Mouse (Mus musculus) heart, embryonic 11.5 days (tissue): ENCODE measurements at regions not wholly inside any gene's neighbourhood (a gene's known extent, or its start where the extent isn't known, plus 50 kb on each side); places are given as distances from the start of the nearest gene placed in this dataset.

ENCODE experiments used
- ATAC-seq: fragments of 200-750 bp; cut with Nextera tagmentation; replicated peaks from 2 replicates; pipeline ENCODE4 v1.8.0; 2017; ENCODE audit warnings: moderate library complexity; ENCODE audit not compliant: insufficient number of reproducible peaks, low FRiP score, low TSS enrichment
- H3K27ac ChIP-seq: fragments of 300-500 bp; sonication (generic); 2 replicates; pipeline ENCODE4 v1.5.1; 2014; ENCODE audit warnings: mild to moderate bottlenecking, low read depth, low read length
- H3K27me3 ChIP-seq: fragments of 300-500 bp; sonication (generic); 2 replicates; pipeline ENCODE4 v1.6.1; 2014; ENCODE audit warnings: mild to moderate bottlenecking, low read length, mixed read lengths; ENCODE audit not compliant: control insufficient read depth, insufficient read depth
- H3K36me3 ChIP-seq: fragments of 300-500 bp; sonication (generic); 2 replicates; pipeline ENCODE4 v1.6.1; 2014; ENCODE audit warnings: mild to moderate bottlenecking, low read length, moderate library complexity, mixed read lengths; ENCODE audit not compliant: control insufficient read depth, insufficient read depth
- H3K4me1 ChIP-seq: fragments of 300-500 bp; sonication (generic); 2 replicates; pipeline ENCODE4 v1.6.1; 2014; ENCODE audit warnings: low read length; ENCODE audit not compliant: control insufficient read depth, insufficient read depth
- H3K4me2 ChIP-seq: fragments of 300-500 bp; sonication (generic); 2 replicates; pipeline ENCODE4 v1.6.1; 2014; ENCODE audit warnings: mild to moderate bottlenecking, moderate library complexity
- H3K4me3 ChIP-seq: fragments of 300-500 bp; sonication (generic); 2 replicates; pipeline ENCODE4 v1.5.1; 2014; ENCODE audit warnings: low read depth, low read length
- H3K9ac ChIP-seq: fragments of 300-500 bp; sonication (generic); 2 replicates; pipeline ENCODE4 v1.6.1; 2014; ENCODE audit warnings: mild to moderate bottlenecking, low read depth, low read length, moderate library complexity
- H3K9me3 ChIP-seq: fragments of 300-500 bp; sonication (generic); replicated peaks from 2 replicates; pipeline ENCODE4 v1.6.1; 2016; ENCODE audit warnings: low read length; ENCODE audit not compliant: control insufficient read depth
- WGBS: fragments of 180-500 bp; shearing (Covaris S2); extraction: QIAGEN DNeasy Blood & Tissue Kit; methylation state at CpG from one replicate; pipeline ENCODE4 v1.1.7; 2014; ENCODE audit not compliant: insufficient replicate concordance; 5-methylcytosine and 5-hydroxymethylcytosine counted together

DNA sequence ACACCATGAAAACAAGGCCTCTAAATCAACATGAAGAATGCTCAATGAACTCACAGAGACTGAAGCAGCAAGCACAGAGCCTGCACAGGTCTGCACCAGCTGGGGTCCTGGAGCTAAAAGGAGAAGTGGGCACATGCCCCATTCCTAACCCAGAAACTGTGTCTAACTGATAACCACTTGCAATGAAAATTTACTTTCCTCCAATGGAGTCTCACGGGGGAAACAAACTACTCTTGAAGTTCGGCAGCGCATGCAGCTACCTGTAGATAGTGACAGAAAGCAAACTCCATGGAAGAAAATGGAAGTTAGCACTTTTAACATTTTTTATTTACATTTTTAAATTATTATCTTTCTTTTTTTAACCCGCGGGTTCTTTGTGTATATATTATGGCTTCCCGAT is 76.8 kb upstream of the Akap6 start:
- Histone ChIP-seq H3K4me1 (no peaks in the 10 kb centered on the region), H3K27me3 (no peaks in the 10 kb centered on the region), H3K27ac (no peak overlapping the region), H3K4me3 (no peak overlapping the region), H3K9ac (no peak overlapping the region), H3K4me2 (no peak overlapping the region), H3K36me3 (no peaks in the 10 kb centered on the region), H3K9me3 (no peaks in the 10 kb centered on the region)
- ATAC-seq: no peak
- 87% methylated on average over 6 of the region's 6 CpGs for WGBS

DNA sequence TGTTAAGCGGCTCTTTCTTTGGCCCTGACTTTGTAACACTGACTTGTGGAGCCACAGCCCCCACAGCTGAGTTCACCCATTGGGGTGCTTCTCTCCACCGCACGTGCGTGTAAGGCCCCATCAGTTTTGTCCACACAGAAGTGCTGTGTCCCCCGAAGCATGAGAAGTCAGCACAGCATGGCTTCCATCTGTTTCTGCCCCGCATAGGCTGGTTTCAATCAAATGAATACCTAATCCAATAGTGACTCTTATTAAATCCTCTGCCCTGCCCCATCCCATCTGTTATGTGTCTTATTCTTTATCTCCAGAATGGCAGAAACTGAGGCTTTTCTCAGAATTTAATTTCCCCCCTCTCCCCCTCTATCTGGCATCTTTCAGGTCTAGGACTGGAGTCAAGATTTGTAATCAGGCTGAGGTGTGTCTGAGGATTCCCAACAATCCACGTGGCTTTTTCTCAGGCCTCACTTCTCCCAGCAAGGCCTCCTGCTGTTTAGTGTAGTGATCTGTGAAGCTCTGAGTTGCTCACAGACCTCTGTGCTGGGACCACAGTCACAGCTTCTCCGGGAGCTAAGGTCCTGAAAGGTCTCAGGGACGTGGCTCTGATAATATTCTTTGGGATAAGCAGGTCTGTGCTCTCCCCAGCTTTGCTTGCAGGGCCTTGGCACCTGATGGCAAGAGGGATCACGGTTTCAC is 75.6 kb upstream of the Akap6 start:
- Histone ChIP-seq H3K9ac (no peak overlapping the region), H3K27me3 (no peaks in the 10 kb centered on the region), H3K36me3 (no peaks in the 10 kb centered on the region), H3K4me3 (no peak overlapping the region), H3K4me1 (no peaks in the 10 kb centered on the region), H3K9me3 (no peaks in the 10 kb centered on the region), H3K4me2 (no peak overlapping the region), H3K27ac (no peak overlapping the region)
- no peak for ATAC-seq
- 64% methylated on average over 10 of the region's 10 CpGs for WGBS

DNA sequence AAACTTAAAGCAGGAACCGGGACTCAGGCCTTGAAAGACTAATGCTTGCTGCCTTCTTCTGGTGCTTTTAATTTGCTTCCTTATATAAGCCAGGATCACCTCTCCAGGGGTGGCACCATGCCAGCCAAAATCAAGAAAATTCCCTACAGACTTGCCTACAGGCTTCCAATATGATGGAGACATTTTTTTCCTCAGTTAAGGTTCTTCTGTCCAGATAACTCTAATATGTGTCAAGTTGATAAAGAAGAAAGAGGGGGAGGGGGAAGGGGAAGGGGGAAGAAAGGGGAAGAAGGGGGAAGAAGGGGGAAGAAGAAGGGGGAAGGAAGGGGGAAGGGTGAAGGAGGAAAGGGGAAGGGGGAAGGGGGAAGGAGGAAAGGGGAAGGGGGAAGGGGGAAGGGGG is 74.3 kb upstream of the Akap6 start:
- Histone ChIP-seq H3K36me3 (no peaks in the 10 kb centered on the region), H3K27me3 (no peaks in the 10 kb centered on the region), H3K27ac (no peak overlapping the region), H3K4me3 (no peak overlapping the region), H3K9me3 (no peaks in the 10 kb centered on the region), H3K4me2 (no peak overlapping the region), H3K9ac (no peak overlapping the region), H3K4me1 (no peaks in the 10 kb centered on the region)
- no peak for ATAC-seq
- 62% methylated on average over 1 of the region's 1 CpGs for WGBS

DNA sequence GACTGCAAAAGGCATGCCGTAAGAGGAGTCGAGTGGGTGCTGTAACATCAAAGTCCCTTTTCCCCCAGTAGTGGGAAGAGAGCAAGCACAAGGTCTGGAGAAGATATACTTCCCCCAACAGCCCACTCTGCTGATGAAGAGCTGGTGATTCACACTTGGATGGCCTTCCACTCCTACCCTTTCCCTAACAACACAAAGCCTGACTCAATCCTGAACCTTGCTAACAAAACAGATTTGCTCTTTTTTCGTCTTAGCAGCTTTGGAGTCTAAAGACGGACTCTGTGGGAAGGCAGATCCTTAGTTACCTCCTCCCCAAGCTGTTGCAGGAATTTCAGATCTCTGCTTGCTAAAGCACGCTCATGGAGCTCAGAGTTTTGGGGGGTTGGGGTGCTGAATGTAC is 70.4 kb upstream of the Akap6 start:
- H3K4me1 ChIP-seq: no peaks in the 10 kb centered on the region
- H3K27me3 ChIP-seq: no peaks in the 10 kb centered on the region
- no peak overlapping the region for H3K4me3 ChIP-seq
- no peak overlapping the region for H3K4me2 ChIP-seq
- ATAC-seq: no peak
- no peaks in the 10 kb centered on the region for H3K9me3 ChIP-seq
- no peaks in the 10 kb centered on the region for H3K36me3 ChIP-seq
- no peak overlapping the region for H3K27ac ChIP-seq
- 55% methylated on average over 5 of the region's 5 CpGs for WGBS
- H3K9ac ChIP-seq: no peak overlapping the region

DNA sequence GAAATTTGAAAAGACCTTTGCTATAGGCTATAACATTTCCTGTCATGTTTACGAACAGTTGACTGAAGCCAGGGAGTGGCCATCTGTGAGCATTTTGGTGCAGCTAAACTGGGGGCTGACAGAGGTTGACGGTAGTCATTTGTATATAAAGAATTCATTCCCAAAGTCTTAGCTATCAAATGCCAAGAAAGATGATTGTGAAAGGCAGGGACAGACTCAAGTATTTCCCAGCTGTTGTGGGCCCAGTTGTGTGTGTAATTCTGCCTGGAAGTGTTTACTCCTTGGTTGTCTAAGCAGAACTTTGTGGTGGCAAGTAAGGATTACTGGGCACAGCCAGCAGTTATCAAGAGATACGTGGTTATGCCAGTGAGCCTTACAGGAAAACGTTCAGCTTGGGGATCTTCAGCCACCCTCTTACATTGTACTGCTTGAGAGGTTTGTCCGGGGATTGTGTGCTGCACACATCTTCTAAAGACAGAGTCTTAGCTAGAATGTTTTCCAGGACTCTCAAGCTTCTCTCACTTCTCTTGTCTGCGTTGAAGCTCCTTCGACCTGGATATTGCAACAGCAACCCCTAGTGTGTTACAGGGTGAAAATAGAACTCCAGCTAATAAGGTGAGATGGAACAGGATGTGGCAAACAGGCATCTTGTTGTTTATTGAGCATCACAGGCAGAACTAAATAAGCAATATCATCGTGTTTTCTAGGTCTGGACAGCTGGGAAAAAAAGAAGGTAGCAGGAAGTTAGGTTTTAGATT is 63.9 kb upstream of the Akap6 start:
- H3K4me2 ChIP-seq: no peak overlapping the region
- H3K4me1 ChIP-seq: 0 out of 2 replicates have a peak, but pooled peaks cover 2% of the 10 kb centered on the region
- H3K4me3 ChIP-seq: no peak overlapping the region
- no peaks in the 10 kb centered on the region for H3K36me3 ChIP-seq
- no peak overlapping the region for H3K27ac ChIP-seq
- no peak for ATAC-seq
- no peaks in the 10 kb centered on the region for H3K9me3 ChIP-seq
- no peaks in the 10 kb centered on the region for H3K27me3 ChIP-seq
- 51% methylated on average over 8 of the region's 8 CpGs for WGBS
- no peak overlapping the region for H3K9ac ChIP-seq

DNA sequence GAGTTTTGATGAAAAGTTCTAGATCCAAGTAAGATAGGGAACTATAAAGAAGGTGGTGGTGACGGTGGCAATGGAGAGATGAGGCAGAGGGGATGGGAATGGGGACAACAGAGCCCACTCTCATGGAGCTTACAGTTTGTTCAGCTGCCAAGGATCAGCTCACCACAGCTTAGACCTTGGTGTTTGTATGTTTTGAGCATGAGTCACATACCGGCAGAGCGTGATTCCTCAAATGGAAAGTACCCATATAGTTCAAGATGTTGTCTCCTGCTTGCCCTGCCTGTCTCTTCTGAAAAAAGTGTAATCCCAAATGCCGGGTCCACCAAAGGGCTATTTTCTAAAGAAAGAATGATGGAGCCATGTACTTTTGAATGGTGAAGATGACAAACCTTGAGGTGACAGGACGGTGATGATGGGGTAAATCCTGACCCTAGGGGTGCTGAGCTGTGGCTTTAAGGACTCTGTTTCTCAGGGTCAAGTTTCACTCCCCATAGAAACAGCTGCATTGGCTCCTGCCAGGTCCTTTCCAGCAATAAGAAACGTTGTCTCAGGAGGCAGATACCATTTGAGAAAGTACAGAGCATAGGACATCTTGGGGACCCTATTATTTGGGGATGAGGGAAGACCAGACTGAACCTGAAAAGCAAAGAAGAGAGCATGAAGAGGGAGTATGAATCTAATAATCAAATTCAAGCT is 62.8 kb upstream of the Akap6 start:
- Histone ChIP-seq H3K4me1 (0 out of 2 replicates have a peak, but pooled peaks cover 2% of the 10 kb centered on the region), H3K9me3 (no peaks in the 10 kb centered on the region), H3K4me2 (no peak overlapping the region), H3K27ac (no peak overlapping the region), H3K4me3 (no peak overlapping the region), H3K36me3 (no peaks in the 10 kb centered on the region), H3K9ac (no peak overlapping the region), H3K27me3 (no peaks in the 10 kb centered on the region)
- ATAC-seq: no peak
- 61% methylated on average over 6 of the region's 6 CpGs for whole genome bisulfite sequencing

DNA sequence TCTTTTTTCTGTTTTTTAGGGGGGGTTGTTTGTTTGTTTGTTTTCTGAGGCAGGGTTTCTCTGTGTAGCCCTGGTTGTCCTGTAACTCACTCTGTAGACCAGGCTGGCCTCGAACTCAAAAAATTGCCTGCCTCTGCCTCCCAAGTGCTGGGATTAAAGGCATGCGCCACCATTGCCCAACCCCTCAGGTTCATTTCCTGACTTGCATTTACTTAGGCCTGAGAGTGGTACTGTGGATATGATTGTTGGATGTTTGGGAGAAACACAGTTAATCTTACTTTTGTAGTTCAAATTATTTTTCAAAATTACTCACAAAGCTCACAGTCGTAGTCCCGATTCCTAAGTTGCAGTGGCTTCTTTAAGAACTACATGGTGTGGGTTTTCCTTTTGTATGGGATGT is 62.3 kb upstream of the Akap6 start:
- H3K4me2 ChIP-seq: no peak overlapping the region
- ATAC-seq: no peak
- 91% methylated on average over 4 of the region's 4 CpGs for WGBS
- no peak overlapping the region for H3K27ac ChIP-seq
- H3K27me3 ChIP-seq: no peaks in the 10 kb centered on the region
- H3K36me3 ChIP-seq: no peaks in the 10 kb centered on the region
- no peaks in the 10 kb centered on the region for H3K9me3 ChIP-seq
- H3K9ac ChIP-seq: no peak overlapping the region
- H3K4me3 ChIP-seq: no peak overlapping the region
- 0 out of 2 replicates have a peak, but pooled peaks cover 2% of the 10 kb centered on the region for H3K4me1 ChIP-seq

DNA sequence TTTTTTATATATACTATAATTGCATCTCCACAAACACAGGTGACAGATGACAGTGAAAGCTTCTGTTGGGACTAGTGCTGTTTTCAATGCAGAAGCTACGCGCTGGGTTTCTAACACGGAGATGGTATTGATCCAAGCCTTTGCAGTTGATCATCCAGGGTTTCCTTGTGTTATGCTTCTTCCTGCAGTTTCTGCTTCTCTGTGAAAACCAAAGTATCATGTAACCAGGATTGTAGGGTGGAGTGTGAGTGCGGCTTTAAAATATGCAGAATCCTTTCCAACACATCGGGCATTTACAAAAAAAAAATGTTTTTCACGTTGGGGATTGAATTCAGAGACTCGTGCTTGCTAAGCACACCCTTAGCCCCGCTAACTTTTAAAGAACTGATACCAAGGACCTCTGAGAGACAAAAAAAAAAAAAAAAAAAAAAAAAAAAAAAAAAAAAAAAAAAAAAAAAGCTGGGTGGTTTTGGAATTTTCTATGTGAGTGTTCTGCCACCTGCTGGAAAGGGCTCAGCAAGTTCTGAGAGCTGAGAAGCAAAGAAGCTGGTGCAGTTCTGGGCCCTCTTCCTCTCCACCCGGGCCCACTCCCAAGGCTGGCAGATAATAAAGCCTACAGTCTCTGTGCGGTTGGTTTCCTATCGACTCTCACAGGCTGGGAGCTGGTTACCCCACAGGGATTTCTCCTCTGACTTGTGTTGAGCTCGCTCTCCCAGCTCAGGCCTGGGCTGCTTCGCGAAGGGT is 61.5 kb upstream of the Akap6 start:
- Histone ChIP-seq H3K4me1 (0 out of 2 replicates have a peak, but pooled peaks cover 2% of the 10 kb centered on the region), H3K9me3 (no peaks in the 10 kb centered on the region), H3K9ac (no peak overlapping the region), H3K27ac (no peak overlapping the region), H3K4me3 (no peak overlapping the region), H3K27me3 (no peaks in the 10 kb centered on the region), H3K4me2 (peak overlapping the region; percentile 40; the same call in 1 of the 2 replicates), H3K36me3 (no peaks in the 10 kb centered on the region)
- no peak for ATAC-seq
- 56% methylated on average over 14 of the region's 14 CpGs for WGBS
